Mouse (Mus musculus): ENCODE measurements around the gene Polr2g. TPM values are rescaled to one million over a fixed set of nuclear protein-coding genes. Genes with fewer than 3 reads are reported as not detected.
"Not testable (repeated sequence)": the region's sequence is repeated elsewhere in the genome, so short reads cannot be mapped to it uniquely, and the experiment has no call there.

Polr2g gene
- polyA plus RNA-seq, 1 experiment from 2014 or later = 56.4 TPM

- Histone ChIP-seq H3K4me2 (ENCODE audit: low read depth, low read length) (peak within 1 kb of the TSS; percentile 75), H3K27me3 (ENCODE audit: control insufficient read depth, insufficient read depth, low read depth, low read length) (no peaks in the 10 kb centered on the region), H3K4me1 (ENCODE audit: control insufficient read depth, low read depth, low read length) (peaks cover 29% of the 10 kb centered on the region), H3K4me3 (ENCODE audit: low read depth, low read length) (peak within 1 kb of the TSS; percentile 80), H3K36me3 (ENCODE audit: control insufficient read depth, insufficient read depth) (peaks cover 29% of the 10 kb centered on the region), H3K9me3 (replicated peaks; ENCODE audit: control insufficient read depth, low read length) (no peaks in the 10 kb centered on the region), H3K27ac (ENCODE audit: low read length) (peak within 1 kb of the TSS; percentile 92), H3K9ac (ENCODE audit: low read depth, low read length) (peak within 1 kb of the TSS; percentile 90)
- peak; percentile 68 for ATAC-seq (ENCODE audit: low read depth)
- WGBS (ENCODE audit: insufficient replicate concordance) = 1% methylated on average over 38 of the region's 38 CpGs
Observed at GRCm38 (mm10) chr19:8837251-8837791, 38.9 kb upstream of the Polr2g start, which contains the start of gene Bscl2. Gene Bscl2, plus strand, starts transcription at chr19:8837467.

DNA sequence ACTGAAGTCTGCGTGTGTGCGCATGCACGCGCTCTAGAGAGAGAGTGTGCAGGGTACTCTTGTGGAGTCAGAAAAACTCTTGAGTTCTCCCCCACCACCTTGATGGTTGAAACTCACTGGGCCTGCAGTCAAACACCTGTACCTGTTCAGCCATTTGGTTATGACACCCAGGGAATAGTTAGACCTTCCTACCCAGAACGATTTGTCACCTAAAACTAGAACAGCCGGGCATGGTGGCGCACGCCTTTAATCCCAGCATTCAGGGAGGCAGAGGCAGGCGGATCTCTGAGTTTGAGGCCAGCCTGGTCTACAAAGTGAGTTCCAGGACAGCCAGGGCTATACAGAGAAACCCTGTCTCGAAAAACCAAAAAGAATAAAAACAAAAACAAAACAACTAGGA lies 38.0 kb upstream of the Polr2g start:
- not testable (repeated sequence) for H3K9me3 ChIP-seq (replicated peaks; ENCODE audit: control insufficient read depth, low read length); H3K27ac ChIP-seq (ENCODE audit: low read length); H3K4me2 ChIP-seq (ENCODE audit: low read depth, low read length); H3K4me3 ChIP-seq (ENCODE audit: low read depth, low read length); H3K9ac ChIP-seq (ENCODE audit: low read depth, low read length); H3K27me3 ChIP-seq (ENCODE audit: control insufficient read depth, insufficient read depth, low read depth, low read length); ATAC-seq (ENCODE audit: low read depth)
- 95% methylated on average over 10 of the region's 10 CpGs for WGBS (ENCODE audit: insufficient replicate concordance)
- Histone ChIP-seq H3K4me1 (ENCODE audit: control insufficient read depth, low read depth, low read length) (peaks cover 29% of the 10 kb centered on the region), H3K36me3 (ENCODE audit: control insufficient read depth, insufficient read depth) (peaks cover 39% of the 10 kb centered on the region)

GRCm38 (mm10) chr19:8832971-8833370 lies 34.6 kb upstream of the Polr2g start:
- H3K27ac ChIP-seq (ENCODE audit: low read length) = peak overlapping the region; percentile 18; the same call in 1 of the 2 replicates
- H3K4me2 ChIP-seq (ENCODE audit: low read depth, low read length) = no peak overlapping the region
- WGBS (ENCODE audit: insufficient replicate concordance) = 91% methylated on average over 4 of the region's 4 CpGs
- peaks cover 8% of the 10 kb centered on the region for H3K4me1 ChIP-seq (ENCODE audit: control insufficient read depth, low read depth, low read length)
- H3K36me3 ChIP-seq (ENCODE audit: control insufficient read depth, insufficient read depth) = peaks cover 72% of the 10 kb centered on the region
- no peaks in the 10 kb centered on the region for H3K9me3 ChIP-seq (replicated peaks; ENCODE audit: control insufficient read depth, low read length)
- H3K27me3 ChIP-seq (ENCODE audit: control insufficient read depth, insufficient read depth, low read depth, low read length) = no peaks in the 10 kb centered on the region
- ATAC-seq (ENCODE audit: low read depth) = no peak
- no peak overlapping the region for H3K4me3 ChIP-seq (ENCODE audit: low read depth, low read length)
- no peak overlapping the region for H3K9ac ChIP-seq (ENCODE audit: low read depth, low read length)

DNA sequence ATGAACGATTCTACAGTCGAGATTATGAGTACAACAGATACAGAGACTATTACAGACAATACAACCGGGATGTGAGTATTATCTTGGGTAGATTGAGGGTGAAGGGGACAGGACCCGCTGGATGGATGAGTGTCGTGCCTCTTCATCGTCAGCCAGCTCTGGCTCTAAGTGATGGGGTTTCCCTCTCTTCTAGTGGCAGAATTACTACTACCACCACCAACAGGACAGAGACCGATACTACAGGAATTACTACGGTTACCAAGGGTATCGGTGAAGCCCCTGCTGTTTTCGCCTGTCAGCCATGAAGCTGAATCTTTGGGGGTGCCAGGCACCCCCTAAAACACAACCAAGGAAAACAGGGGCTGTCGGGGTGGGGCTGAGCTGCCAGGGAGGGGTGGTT lies 32.9 kb upstream of the Polr2g start:
- Histone ChIP-seq H3K9ac (ENCODE audit: low read depth, low read length) (no peak overlapping the region), H3K36me3 (ENCODE audit: control insufficient read depth, insufficient read depth) (peaks cover 89% of the 10 kb centered on the region), H3K27ac (ENCODE audit: low read length) (no peak overlapping the region), H3K9me3 (replicated peaks; ENCODE audit: control insufficient read depth, low read length) (no peaks in the 10 kb centered on the region), H3K4me2 (ENCODE audit: low read depth, low read length) (no peak overlapping the region), H3K4me1 (ENCODE audit: control insufficient read depth, low read depth, low read length) (no peaks in the 10 kb centered on the region; the same call in 1 of the 2 replicates), H3K4me3 (ENCODE audit: low read depth, low read length) (no peak overlapping the region), H3K27me3 (ENCODE audit: control insufficient read depth, insufficient read depth, low read depth, low read length) (no peaks in the 10 kb centered on the region)
- ATAC-seq (ENCODE audit: low read depth) = no peak
- WGBS (ENCODE audit: insufficient replicate concordance) = 88% methylated on average over 11 of the region's 11 CpGs

- Histone ChIP-seq H3K9me3 (replicated peaks; ENCODE audit: control insufficient read depth, low read length) (no peaks in the 10 kb centered on the region), H3K27me3 (ENCODE audit: control insufficient read depth, insufficient read depth, low read depth, low read length) (no peaks in the 10 kb centered on the region), H3K9ac (ENCODE audit: low read depth, low read length) (no peak overlapping the region), H3K4me1 (ENCODE audit: control insufficient read depth, low read depth, low read length) (no peaks in the 10 kb centered on the region; the same call in 1 of the 2 replicates), H3K36me3 (ENCODE audit: control insufficient read depth, insufficient read depth) (peaks cover 95% of the 10 kb centered on the region), H3K4me3 (ENCODE audit: low read depth, low read length) (no peak overlapping the region), H3K27ac (ENCODE audit: low read length) (no peak overlapping the region), H3K4me2 (ENCODE audit: low read depth, low read length) (no peak overlapping the region)
- no peak for ATAC-seq (ENCODE audit: low read depth)
- 93% methylated on average over 8 of the region's 8 CpGs for WGBS (ENCODE audit: insufficient replicate concordance)
Observed at GRCm38 (mm10) chr19:8830664-8831063, 32.3 kb upstream of the Polr2g start.

DNA sequence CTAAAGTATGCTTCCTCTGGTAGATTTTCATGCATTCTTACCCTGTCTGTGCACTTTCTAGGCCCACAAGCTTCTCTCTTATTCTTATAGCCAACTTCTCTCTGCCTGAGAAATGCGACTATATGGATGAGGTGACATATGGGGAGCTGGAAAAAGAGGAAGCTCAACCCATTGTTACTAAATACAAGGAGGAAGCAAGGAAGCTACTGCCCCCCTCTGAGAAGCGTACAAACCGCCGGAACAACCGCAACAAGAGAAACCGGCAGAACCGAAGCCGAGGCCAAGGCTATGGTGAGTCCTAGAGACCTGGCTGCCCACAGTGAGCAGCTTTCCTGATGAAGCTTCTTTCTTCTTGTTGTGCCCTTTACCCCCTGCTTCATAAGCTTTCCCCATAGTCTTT lies 31.3 kb upstream of the Polr2g start, which contains the start of gene AC129217.1:
Gene AC129217.1, plus strand, starts transcription at position 114 of the 400 bp plus-strand sequence.
- H3K27ac ChIP-seq (ENCODE audit: low read length) = peak within 1 kb of the TSS; percentile 13; the same call in 1 of the 2 replicates
- H3K9ac ChIP-seq (ENCODE audit: low read depth, low read length) = no peak within 1 kb of the TSS
- no peak for ATAC-seq (ENCODE audit: low read depth)
- H3K4me3 ChIP-seq (ENCODE audit: low read depth, low read length) = no peak within 1 kb of the TSS
- H3K27me3 ChIP-seq (ENCODE audit: control insufficient read depth, insufficient read depth, low read depth, low read length) = no peaks in the 10 kb centered on the region
- no peaks in the 10 kb centered on the region; the same call in 1 of the 2 replicates for H3K4me1 ChIP-seq (ENCODE audit: control insufficient read depth, low read depth, low read length)
- H3K9me3 ChIP-seq (replicated peaks; ENCODE audit: control insufficient read depth, low read length) = no peaks in the 10 kb centered on the region
- H3K4me2 ChIP-seq (ENCODE audit: low read depth, low read length) = no peak within 1 kb of the TSS
- WGBS (ENCODE audit: insufficient replicate concordance) = 49% methylated on average over 8 of the region's 8 CpGs
- peaks cover 99% of the 10 kb centered on the region for H3K36me3 ChIP-seq (ENCODE audit: control insufficient read depth, insufficient read depth)

DNA sequence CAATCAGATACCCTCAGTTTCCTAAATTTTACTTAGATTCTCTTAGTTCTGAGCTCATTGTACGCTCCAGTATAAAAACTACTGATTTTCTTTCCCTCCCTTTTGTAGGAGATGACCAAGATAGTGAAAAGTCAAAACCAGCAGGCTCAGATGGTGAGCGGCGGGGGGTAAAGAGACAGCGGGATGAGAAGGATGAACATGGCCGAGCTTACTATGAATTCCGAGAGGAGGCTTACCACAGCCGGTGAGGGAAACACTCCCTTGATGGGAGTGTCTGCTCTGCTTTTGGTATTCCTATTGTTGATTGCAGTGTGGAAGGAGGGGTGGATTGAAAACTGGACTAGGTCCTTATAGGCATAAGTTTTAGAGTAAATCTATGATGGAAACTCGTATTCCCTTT lies 24.3 kb upstream of the Polr2g start:
- Histone ChIP-seq H3K27ac (ENCODE audit: low read length) (no peak overlapping the region), H3K4me1 (ENCODE audit: control insufficient read depth, low read depth, low read length) (peaks cover 21% of the 10 kb centered on the region), H3K9me3 (replicated peaks; ENCODE audit: control insufficient read depth, low read length) (no peaks in the 10 kb centered on the region), H3K27me3 (ENCODE audit: control insufficient read depth, insufficient read depth, low read depth, low read length) (no peaks in the 10 kb centered on the region), H3K36me3 (ENCODE audit: control insufficient read depth, insufficient read depth) (peaks cover 50% of the 10 kb centered on the region), H3K9ac (ENCODE audit: low read depth, low read length) (peak overlapping the region; percentile 38), H3K4me3 (ENCODE audit: low read depth, low read length) (peak overlapping the region; percentile 100), H3K4me2 (ENCODE audit: low read depth, low read length) (peak overlapping the region; percentile 93)
- ATAC-seq (ENCODE audit: low read depth) = no peak
- WGBS (ENCODE audit: insufficient replicate concordance) = 80% methylated on average over 8 of the region's 8 CpGs

- peaks cover 31% of the 10 kb centered on the region for H3K4me1 ChIP-seq (ENCODE audit: control insufficient read depth, low read depth, low read length)
- H3K27me3 ChIP-seq (ENCODE audit: control insufficient read depth, insufficient read depth, low read depth, low read length) = no peaks in the 10 kb centered on the region
- H3K9ac ChIP-seq (ENCODE audit: low read depth, low read length) = peak overlapping the region; percentile 99
- peak overlapping the region; percentile 100 for H3K27ac ChIP-seq (ENCODE audit: low read length)
- H3K4me3 ChIP-seq (ENCODE audit: low read depth, low read length) = peak overlapping the region; percentile 100
- WGBS (ENCODE audit: insufficient replicate concordance) = 0% methylated on average over 7 of the region's 7 CpGs
- peaks cover 39% of the 10 kb centered on the region for H3K36me3 ChIP-seq (ENCODE audit: control insufficient read depth, insufficient read depth)
- peak overlapping the region; percentile 93 for H3K4me2 ChIP-seq (ENCODE audit: low read depth, low read length)
- ATAC-seq (ENCODE audit: low read depth) = no peak
- H3K9me3 ChIP-seq (replicated peaks; ENCODE audit: control insufficient read depth, low read length) = no peaks in the 10 kb centered on the region
Observed at GRCm38 (mm10) chr19:8821146-8821545, 22.8 kb upstream of the Polr2g start.

DNA sequence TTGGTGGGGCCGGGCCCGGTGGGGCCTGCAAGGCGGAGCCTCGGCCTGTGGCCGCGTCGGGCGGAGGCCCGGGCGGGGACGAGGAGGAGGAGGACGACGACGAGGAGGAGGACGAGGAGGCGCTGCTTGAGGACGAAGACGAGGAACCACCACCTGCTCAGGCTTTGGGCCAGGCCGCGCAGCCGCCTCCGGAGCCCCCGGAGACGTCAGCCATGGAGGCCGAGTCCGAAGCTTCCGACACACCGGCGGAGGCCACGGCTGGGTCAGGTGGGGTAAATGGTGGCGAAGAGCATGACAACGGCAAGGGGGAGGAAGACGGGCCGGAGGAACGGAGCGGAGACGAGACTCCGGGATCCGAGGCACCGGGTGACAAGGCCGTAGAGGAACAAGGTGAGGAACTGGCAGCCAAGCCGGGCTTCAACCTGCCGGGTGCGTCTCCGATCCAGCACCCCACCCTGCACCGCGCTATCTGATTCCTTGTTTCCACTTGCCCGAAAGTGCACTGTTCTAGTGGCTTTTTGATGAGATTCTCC lies 22.1 kb upstream of the Polr2g start:
- Histone ChIP-seq H3K4me3 (ENCODE audit: low read depth, low read length) (peak overlapping the region; percentile 100), H3K4me1 (ENCODE audit: control insufficient read depth, low read depth, low read length) (peaks cover 31% of the 10 kb centered on the region), H3K27me3 (ENCODE audit: control insufficient read depth, insufficient read depth, low read depth, low read length) (no peaks in the 10 kb centered on the region), H3K4me2 (ENCODE audit: low read depth, low read length) (peak overlapping the region; percentile 93), H3K27ac (ENCODE audit: low read length) (peak overlapping the region; percentile 100), H3K9me3 (replicated peaks; ENCODE audit: control insufficient read depth, low read length) (no peaks in the 10 kb centered on the region), H3K36me3 (ENCODE audit: control insufficient read depth, insufficient read depth) (peaks cover 37% of the 10 kb centered on the region), H3K9ac (ENCODE audit: low read depth, low read length) (peak overlapping the region; percentile 99)
- peak; percentile 54 for ATAC-seq (ENCODE audit: low read depth)
- WGBS (ENCODE audit: insufficient replicate concordance) = under 1% methylated on average over 45 of the region's 48 CpGs
